Mouse (Mus musculus) kidney, embryonic 16.5 days (tissue): Measurements from ENCODE around the gene Sp1. TPM values are rescaled to one million over a fixed set of nuclear protein-coding genes. Genes with fewer than 3 reads are reported as not detected.

Source experiments
- ATAC-seq: fragments of 200-750 bp; cut with Nextera tagmentation; 2 replicates; pipeline ENCODE4 v1.8.0; 2017; ENCODE audit warnings: moderate TSS enrichment; ENCODE audit not compliant: low FRiP score, low TSS enrichment
- H3K27ac ChIP-seq: fragments of 300-500 bp; sonication (generic); 2 replicates; pipeline ENCODE4 v1.5.1; 2014; ENCODE audit warnings: low read length
- H3K27me3 ChIP-seq: fragments of 300-500 bp; sonication (generic); 2 replicates; pipeline ENCODE4 v1.6.1; 2014; ENCODE audit warnings: low read length, control low read depth, mixed read lengths; ENCODE audit not compliant: insufficient read depth
- H3K36me3 ChIP-seq: fragments of 300-500 bp; sonication (generic); 2 replicates; pipeline ENCODE4 v1.6.1; 2014; ENCODE audit warnings: low read length, control low read depth, mixed read lengths; ENCODE audit not compliant: insufficient read depth
- H3K4me1 ChIP-seq: fragments of 300-500 bp; sonication (generic); 2 replicates; pipeline ENCODE4 v1.6.1; 2014; ENCODE audit warnings: low read length, control low read depth, mixed read lengths; ENCODE audit not compliant: insufficient read depth
- H3K4me2 ChIP-seq: fragments of 300-500 bp; sonication (generic); replicated peaks from 2 replicates; pipeline ENCODE4 v1.6.1; 2014; ENCODE audit warnings: low read depth, low read length
- H3K4me3 ChIP-seq: fragments of 300-500 bp; sonication (generic); 2 replicates; pipeline ENCODE4 v1.5.1; 2014; ENCODE audit warnings: mild to moderate bottlenecking, low read length
- H3K9ac ChIP-seq: fragments of 300-500 bp; sonication (generic); replicated peaks from 2 replicates; pipeline ENCODE4 v1.6.1; 2014; ENCODE audit warnings: low read length
- H3K9me3 ChIP-seq: fragments of 300-500 bp; sonication (generic); 2 replicates; pipeline ENCODE4 v1.6.1; 2016; ENCODE audit warnings: low read length, control low read depth
- WGBS: fragments of 180-500 bp; shearing (Covaris S2); extraction: QIAGEN DNeasy Blood & Tissue Kit; methylation state at CpG from one replicate; pipeline ENCODE4 v1.1.7; 2014; 5-methylcytosine and 5-hydroxymethylcytosine counted together
- polyA plus RNA-seq: library from polyadenylated mRNA; unstranded; fragments of >200 nt; fragmentation: Nextera tagmentation; extraction: Ambion mirVana; gene quantifications from 2 replicates; pipeline ENCODE4 v1.2.1, GENCODE M21; 2015

The Sp1 gene
- polyA plus RNA-seq, 1 experiment from 2014 or later = 10.6 TPM

DNA sequence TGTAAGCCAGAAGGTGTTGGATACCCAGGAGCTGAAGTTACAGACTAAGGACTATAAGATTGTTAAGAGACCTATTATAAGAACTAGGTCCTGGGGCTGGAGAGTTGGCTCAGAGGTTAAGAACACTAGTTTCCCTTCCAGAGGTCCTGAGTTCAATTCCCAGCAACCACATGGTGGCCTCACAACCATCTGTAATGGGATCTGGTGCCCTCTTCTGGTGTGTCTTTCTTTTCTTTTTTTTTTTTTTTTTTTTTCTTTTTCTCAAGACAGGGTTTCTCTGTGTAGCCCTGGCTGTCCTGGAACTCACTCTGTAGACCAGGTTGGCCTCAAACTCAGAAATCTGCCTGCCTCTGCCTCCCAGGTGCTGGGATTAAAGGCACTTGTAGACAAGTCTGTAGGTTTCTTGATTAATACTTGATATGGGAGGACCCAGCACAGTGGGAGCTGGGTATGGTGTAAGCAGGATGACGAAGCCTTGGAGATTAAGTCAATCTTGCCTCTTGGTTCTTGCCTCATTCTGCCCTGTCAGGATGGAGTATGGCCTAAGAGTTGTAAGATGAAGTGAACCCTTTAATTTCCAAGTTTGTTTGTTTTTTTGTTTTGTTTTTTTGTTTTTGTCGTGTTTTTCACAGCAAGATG, 17.8 kb downstream of the Sp1 start:
- Histone ChIP-seq H3K27me3 (no peaks in the 10 kb centered on the region), H3K36me3 (peaks cover 36% of the 10 kb centered on the region), H3K4me1 (0 out of 2 replicates have a peak, but pooled peaks cover 4% of the 10 kb centered on the region), H3K9ac (no peak overlapping the region), H3K9me3 (no peaks in the 10 kb centered on the region), H3K4me2 (no peak overlapping the region), H3K27ac (no peak overlapping the region), H3K4me3 (no peak overlapping the region)
- WGBS = 97% methylated on average over 2 of the region's 2 CpGs
- ATAC-seq = no peak

DNA sequence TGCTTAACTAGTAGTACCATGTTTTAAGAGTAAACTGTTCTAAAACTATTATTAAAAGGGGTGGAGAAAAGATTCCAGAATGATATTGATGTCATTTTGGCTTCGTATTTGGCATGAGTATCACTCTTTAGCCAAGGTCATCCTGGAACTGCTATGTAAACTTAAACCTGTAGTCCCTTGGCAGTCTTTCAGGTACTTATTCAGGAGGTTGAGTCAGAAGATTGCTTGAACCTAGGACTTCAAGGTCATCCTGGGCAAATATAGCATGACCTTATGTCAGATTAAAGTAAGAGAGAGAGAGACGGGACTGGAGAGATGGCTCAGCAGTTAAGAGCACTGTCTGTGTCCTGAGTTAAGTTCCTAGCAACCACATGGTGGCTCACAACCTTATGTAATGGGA, 18.7 kb downstream of the Sp1 start:
- Histone ChIP-seq H3K36me3 (peaks cover 44% of the 10 kb centered on the region), H3K9me3 (no peaks in the 10 kb centered on the region), H3K4me3 (no peak overlapping the region), H3K4me1 (0 out of 2 replicates have a peak, but pooled peaks cover 4% of the 10 kb centered on the region), H3K27me3 (no peaks in the 10 kb centered on the region), H3K27ac (no peak overlapping the region), H3K9ac (no peak overlapping the region), H3K4me2 (no peak overlapping the region)
- WGBS = 81% methylated on average over 2 of the region's 2 CpGs
- ATAC-seq = no peak

DNA sequence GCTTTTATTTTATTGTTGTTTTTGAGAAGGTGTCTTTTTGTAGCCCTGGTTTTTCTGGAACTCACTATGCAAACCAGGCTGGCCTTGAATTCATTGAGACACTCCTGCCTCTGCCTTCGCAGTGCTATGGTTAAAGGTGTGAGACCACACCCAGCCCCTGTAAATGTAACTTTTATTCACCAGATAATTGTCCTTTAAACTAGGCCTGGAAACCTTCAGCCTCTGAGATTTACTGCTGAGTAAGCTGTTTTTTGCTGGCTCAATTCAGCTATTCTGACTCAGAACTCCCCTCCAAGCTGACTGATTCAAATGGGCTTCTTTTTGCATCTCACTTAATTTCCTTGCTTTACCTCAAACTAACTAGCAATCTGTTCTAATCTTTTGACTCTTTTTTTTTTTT, 21.0 kb downstream of the Sp1 start:
- H3K27me3 ChIP-seq = no peaks in the 10 kb centered on the region
- H3K9me3 ChIP-seq = no peaks in the 10 kb centered on the region
- no peaks in the 10 kb centered on the region for H3K4me1 ChIP-seq
- no peak overlapping the region for H3K4me2 ChIP-seq
- no peak for ATAC-seq
- no peak overlapping the region for H3K9ac ChIP-seq
- 97% methylated on average over 1 of the region's 1 CpGs for WGBS
- H3K27ac ChIP-seq = no peak overlapping the region
- no peak overlapping the region for H3K4me3 ChIP-seq
- H3K36me3 ChIP-seq = peaks cover 58% of the 10 kb centered on the region

DNA sequence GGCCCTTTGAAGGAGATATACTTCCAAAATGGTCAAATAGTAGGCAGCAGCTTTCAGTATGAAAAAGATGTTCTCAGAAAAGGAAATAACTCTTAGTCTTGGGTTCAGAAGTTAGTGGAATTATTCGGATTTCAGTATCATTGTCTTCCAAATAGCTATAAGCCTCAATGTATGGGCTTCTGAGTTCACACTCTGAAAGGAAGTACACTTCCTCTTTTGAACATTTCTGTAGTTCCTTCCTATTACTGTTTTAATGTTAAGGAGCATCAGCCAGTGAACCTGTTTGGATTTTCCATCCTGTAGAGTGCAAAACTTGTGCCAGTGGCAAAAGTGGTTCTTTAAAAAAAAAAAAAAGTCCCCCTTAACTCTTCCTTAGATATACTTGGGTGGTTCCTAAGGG, 26.1 kb downstream of the Sp1 start:
- WGBS = 80% methylated on average over 1 of the region's 1 CpGs
- no peak overlapping the region for H3K4me2 ChIP-seq
- H3K9ac ChIP-seq = no peak overlapping the region
- H3K27ac ChIP-seq = no peak overlapping the region
- H3K9me3 ChIP-seq = no peaks in the 10 kb centered on the region
- no peak overlapping the region for H3K4me3 ChIP-seq
- H3K4me1 ChIP-seq = no peaks in the 10 kb centered on the region
- no peak for ATAC-seq
- H3K27me3 ChIP-seq = no peaks in the 10 kb centered on the region
- H3K36me3 ChIP-seq = peaks cover 61% of the 10 kb centered on the region

DNA sequence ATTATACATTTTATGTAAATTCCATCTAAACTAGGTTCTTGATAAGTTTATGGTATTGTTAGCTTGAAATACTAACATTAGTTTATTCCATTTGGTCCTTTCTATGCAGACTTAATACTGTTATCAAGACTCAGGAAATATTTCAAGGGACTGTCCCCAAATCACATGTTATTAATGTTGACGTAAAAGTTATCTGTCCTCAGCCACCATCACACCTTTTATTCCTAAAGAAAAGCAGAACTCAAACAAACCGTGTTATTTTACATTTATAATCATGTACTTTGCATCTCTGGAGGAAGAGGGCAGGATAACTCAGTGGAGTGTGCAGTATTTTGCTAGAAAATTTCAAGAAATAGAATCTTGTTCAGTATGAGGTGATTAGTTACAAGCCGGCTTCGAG, 27.2 kb downstream of the Sp1 start:
- H3K27ac ChIP-seq = no peak overlapping the region
- no peaks in the 10 kb centered on the region for H3K9me3 ChIP-seq
- H3K4me2 ChIP-seq = no peak overlapping the region
- WGBS = 92% methylated on average over 4 of the region's 4 CpGs
- H3K27me3 ChIP-seq = no peaks in the 10 kb centered on the region
- H3K9ac ChIP-seq = no peak overlapping the region
- H3K36me3 ChIP-seq = peaks cover 55% of the 10 kb centered on the region
- ATAC-seq = no peak
- H3K4me3 ChIP-seq = no peak overlapping the region
- H3K4me1 ChIP-seq = no peaks in the 10 kb centered on the region

DNA sequence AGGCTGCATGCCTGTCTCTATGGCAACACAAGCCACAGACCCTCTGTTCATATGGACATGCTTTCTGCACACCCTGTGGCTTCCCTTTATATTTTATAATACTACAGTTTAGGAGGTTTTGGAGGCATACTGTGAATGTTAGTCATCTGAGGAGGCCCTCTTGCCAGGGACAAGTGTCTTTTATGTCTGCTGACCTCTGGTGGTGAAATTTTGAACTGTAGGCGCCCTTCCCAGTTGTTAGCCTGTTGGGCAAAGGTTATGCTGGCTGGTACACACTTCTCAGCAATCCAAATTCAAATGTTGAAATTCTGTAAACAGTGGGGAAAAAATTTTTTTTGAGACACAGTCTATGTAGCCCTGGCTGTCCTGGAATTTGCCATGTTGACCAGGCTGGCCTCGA, 36.5 kb downstream of the Sp1 start:
- Histone ChIP-seq H3K9ac (no peak overlapping the region), H3K27ac (no peak overlapping the region), H3K36me3 (no peaks in the 10 kb centered on the region), H3K27me3 (no peaks in the 10 kb centered on the region), H3K4me1 (0 out of 2 replicates have a peak, but pooled peaks cover 3% of the 10 kb centered on the region), H3K4me2 (no peak overlapping the region), H3K4me3 (no peak overlapping the region), H3K9me3 (no peaks in the 10 kb centered on the region)
- 0 out of 2 replicates have a peak, but pooled peaks have one; percentile 15 for ATAC-seq
- WGBS = 48% methylated on average over 2 of the region's 2 CpGs

DNA sequence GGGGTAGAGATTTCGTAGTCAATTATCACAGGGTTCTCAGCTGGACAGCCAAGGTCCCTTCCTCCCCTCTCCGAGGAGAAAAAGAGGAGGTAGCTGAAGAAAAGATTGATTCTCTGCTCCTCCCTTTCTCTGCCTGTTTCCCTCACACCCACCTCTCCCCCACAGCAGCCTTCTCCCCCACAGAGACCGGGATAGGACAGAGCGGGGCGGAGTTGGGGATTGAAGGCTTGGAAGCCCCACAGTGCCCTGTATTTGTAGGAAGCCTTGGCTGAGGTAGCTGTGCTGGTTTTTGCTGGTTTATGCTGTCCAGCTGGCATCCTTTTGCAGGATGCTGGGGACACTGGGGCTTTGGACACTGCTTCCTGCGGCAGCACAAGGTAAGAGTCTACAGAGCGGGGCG, 39.2 kb downstream of the Sp1 start, which contains the start of gene Amhr2:
TSS of gene Amhr2 (plus strand) at position 222 of the 400 bp plus-strand sequence.
- Histone ChIP-seq H3K4me2 (no peak within 1 kb of the TSS), H3K4me1 (0 out of 2 replicates have a peak, but pooled peaks cover 3% of the 10 kb centered on the region), H3K27ac (no peak within 1 kb of the TSS), H3K9me3 (no peaks in the 10 kb centered on the region), H3K4me3 (no peak within 1 kb of the TSS), H3K27me3 (no peaks in the 10 kb centered on the region), H3K9ac (0 out of 2 replicates have a peak within 1 kb of the TSS, but pooled peaks have one; percentile 8), H3K36me3 (no peaks in the 10 kb centered on the region)
- WGBS = 59% methylated on average over 8 of the region's 8 CpGs
- peak; percentile 35; the same call in 1 of the 2 replicates for ATAC-seq

DNA sequence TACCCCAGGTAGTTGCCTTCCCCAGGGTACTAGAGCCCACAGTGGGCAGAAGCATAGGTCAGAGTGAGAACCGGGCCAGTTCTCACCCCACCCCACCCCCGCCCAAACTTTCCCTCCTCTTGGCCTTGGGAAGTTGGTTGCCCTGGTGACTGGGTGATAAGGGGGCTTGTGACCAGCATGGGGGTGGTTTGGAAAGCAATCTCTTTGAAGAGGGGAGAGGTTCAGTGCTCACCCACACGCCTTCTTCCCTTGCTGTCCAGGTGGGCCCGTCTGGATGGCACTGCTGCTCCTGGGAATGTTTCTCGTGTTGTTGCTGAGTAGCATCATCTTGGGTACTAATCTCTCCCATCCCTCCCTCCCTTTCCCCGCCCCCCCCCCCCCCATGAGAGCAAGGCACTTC, 40.5 kb downstream of the Sp1 start:
- H3K4me1 ChIP-seq = 0 out of 2 replicates have a peak, but pooled peaks cover 3% of the 10 kb centered on the region
- H3K4me3 ChIP-seq = no peak overlapping the region
- H3K9me3 ChIP-seq = no peaks in the 10 kb centered on the region
- H3K9ac ChIP-seq = no peak overlapping the region
- 44% methylated on average over 5 of the region's 6 CpGs for WGBS
- no peak overlapping the region for H3K27ac ChIP-seq
- no peaks in the 10 kb centered on the region for H3K36me3 ChIP-seq
- H3K4me2 ChIP-seq = no peak overlapping the region
- no peaks in the 10 kb centered on the region for H3K27me3 ChIP-seq
- no peak for ATAC-seq

DNA sequence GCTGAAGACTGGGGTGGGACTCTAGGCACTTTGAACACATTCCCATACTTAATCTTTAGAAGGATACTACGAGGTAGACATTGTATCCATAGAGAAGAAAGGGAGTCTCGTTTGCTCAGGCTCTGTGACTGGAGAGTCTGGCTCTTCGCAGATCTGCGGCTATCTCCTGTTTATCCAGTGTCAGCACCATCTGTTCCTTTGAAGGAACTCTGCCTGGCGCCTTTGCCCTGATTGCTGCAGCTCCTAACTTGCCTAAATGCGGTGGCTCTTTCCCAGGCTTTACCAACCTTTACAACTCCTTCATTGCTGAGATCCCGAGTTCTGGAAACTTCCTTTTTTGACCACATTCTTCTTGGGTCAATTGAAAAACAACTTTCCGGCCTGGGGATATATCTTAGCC, 43.4 kb downstream of the Sp1 start:
- WGBS = 33% methylated on average over 8 of the region's 8 CpGs
- Histone ChIP-seq H3K4me3 (no peak overlapping the region), H3K27me3 (no peaks in the 10 kb centered on the region), H3K4me1 (0 out of 2 replicates have a peak, but pooled peaks cover 3% of the 10 kb centered on the region), H3K4me2 (no peak overlapping the region), H3K27ac (no peak overlapping the region), H3K36me3 (no peaks in the 10 kb centered on the region), H3K9me3 (no peaks in the 10 kb centered on the region), H3K9ac (no peak overlapping the region)
- ATAC-seq = no peak

DNA sequence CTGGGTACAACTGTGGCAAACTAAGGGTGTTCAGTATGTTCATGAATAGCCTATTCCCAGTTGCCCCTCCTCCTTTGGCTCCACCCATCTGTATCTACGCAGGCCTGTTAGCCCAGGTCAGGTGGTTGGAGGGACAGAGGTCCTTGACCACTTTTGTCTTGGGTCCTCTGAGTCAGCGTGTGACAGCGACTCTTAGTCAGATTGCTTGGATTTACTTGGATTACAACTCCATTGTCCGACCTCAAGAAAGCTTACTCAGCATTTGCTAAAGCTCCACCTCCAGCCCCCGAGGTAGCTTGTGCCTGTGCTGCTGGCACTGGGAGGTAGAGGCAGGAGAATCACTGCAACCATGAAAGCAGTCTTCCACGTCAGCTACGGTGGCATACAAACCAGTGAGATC, 45.0 kb downstream of the Sp1 start:
- Histone ChIP-seq H3K27ac (no peak overlapping the region), H3K4me2 (0 out of 2 replicates have a peak overlapping the region, but pooled peaks have one; percentile 4), H3K4me3 (no peak overlapping the region), H3K27me3 (no peaks in the 10 kb centered on the region), H3K9ac (no peak overlapping the region), H3K36me3 (no peaks in the 10 kb centered on the region), H3K4me1 (0 out of 2 replicates have a peak, but pooled peaks cover 3% of the 10 kb centered on the region), H3K9me3 (no peaks in the 10 kb centered on the region)
- no peak for ATAC-seq
- 23% methylated on average over 7 of the region's 7 CpGs for WGBS
